Mouse (Mus musculus) layer of hippocampus, postnatal 14 days (tissue): ENCODE measurements around the gene Tcp11l1. TPM values are rescaled to one million over a fixed set of nuclear protein-coding genes. Genes with fewer than 3 reads are reported as not detected.

Experiments
- total RNA-seq, 2 experiments: library from RNA; stranded (reverse); gene quantifications; 2 replicates each; pipeline ENCODE4 v1.2.3; 2021

Tcp11l1 gene
- total RNA-seq, 2 experiments from 2014 or later, result 47.9 to 49.3 TPM

Other genes with a start within 250 kb of the Tcp11l1 start
- gene Hipk3, start 217.7 kb downstream of the Tcp11l1 start, total RNA-seq, result 10 to 100 TPM; 50.7 to 52.9 TPM
- 10 to 100 TPM; 39.6 to 42.0 TPM for gene Cstf3, start 121.6 kb downstream of the Tcp11l1 start, total RNA-seq
- gene Pin1rt1, start 4.2 kb upstream of the Tcp11l1 start, total RNA-seq, result not detected
- 1 to 10 TPM; 2.8 to 3.7 TPM for gene Depdc7, start 30.7 kb upstream of the Tcp11l1 start, total RNA-seq
- gene Qser1, start 104.6 kb upstream of the Tcp11l1 start, total RNA-seq, result 10 to 100 TPM; 12.1 to 13.0 TPM
- 1 to 10 TPM; 1.0 to 1.2 TPM for gene Prrg4, start 137.7 kb upstream of the Tcp11l1 start, total RNA-seq
- 1 to 10 TPM in 1 of 2 experiments, not detected in 1; 1.6 TPM for gene Ccdc73, start 155.6 kb upstream of the Tcp11l1 start, total RNA-seq